8 mouse cellular contexts compared by ENCODE assay signal in genomic region chr16:25059504-25059992, GRCm38 (mm10).
A peak's percentile ranks its signal among the peaks of the same experiment; 100 is the strongest.
DNase-seq lines count a peak whose midpoint lies in the region; ATAC-seq and TF ChIP-seq lines count a peak whose summit lies in the region.

No protein-coding gene starts in this region.

- peak overlapping the region; percentile 71 for H3K4me3 ChIP-seq in cerebellum, adult 2 months (replicated peaks; ENCODE audit: insufficient read depth, low read depth, low read length)

- no peak for DNase-seq in cerebellum, adult 2 months
- DNase-seq in cerebellum, postnatal 25 days, result no peak
- DNase-seq in urinary bladder, postnatal 36 days (ENCODE audit: low spot score in 2 of 2), result peak; percentile 73 to 80
- no peak for DNase-seq in urinary bladder, postnatal 14 days (ENCODE audit: low spot score)
- peak; percentile 44 for DNase-seq in induced T-regulatory cell, adult 2 months (ENCODE audit: low read depth)
- DNase-seq in adrenal gland, postnatal 14 days, result no peak
- DNase-seq in cerebellum, adult 11 months, result no peak

- H3K27me3 ChIP-seq in cerebellum, adult 2 months (ENCODE audit: control insufficient read depth, insufficient read depth, low read length), result no peaks in the 10 kb centered on the region

- TF ChIP-seq CTCF in cerebellum, adult 2 months (IDR thresholded peaks at IDR 0.05; ENCODE audit: borderline replicate concordance, insufficient read depth, low read depth, low read length), result no peak

- peaks cover 12% of the 10 kb centered on the region for H3K4me1 ChIP-seq in cerebellum, adult 2 months (ENCODE audit: control insufficient read depth, insufficient read depth, low read length)

- peak overlapping the region; percentile 95 for H3K27ac ChIP-seq in cerebellum, adult 2 months (ENCODE audit: insufficient read depth, low read length)

- 0 out of 2 replicates have a peak, but pooled peaks have one; percentile 1 for ATAC-seq in megakaryocyte progenitor cell, adult 5-6 weeks (replicated peaks; ENCODE audit: poor library complexity)

- WGBS in cerebellum, adult 2 months, result 9% methylated on average over 12 of the region's 12 CpGs

- no peak for TF ChIP-seq POLR2A in cerebellum, adult 2 months (IDR thresholded peaks at IDR 0.05; ENCODE audit: borderline replicate concordance, insufficient read depth, low read length)

Comparison
In these comparisons a context has a peak if more than half of its experiments do, and no peak if none do; other contexts are left out.
1. DNase-seq: peak in urinary bladder, postnatal 36 days (2 of 2) and induced T-regulatory cell, adult 2 months (single experiment); none in cerebellum, adult 2 months (0 of 2), cerebellum, postnatal 25 days (0 of 2), urinary bladder, postnatal 14 days (single experiment), adrenal gland, postnatal 14 days (single experiment) and cerebellum, adult 11 months (single experiment).